Mouse (Mus musculus) spleen, adult 2 months (tissue): ENCODE measurements at regions not wholly inside any gene's neighbourhood (a gene's known extent, or its start where the extent isn't known, plus 50 kb on each side); places are given as distances from the start of the nearest gene placed in this dataset.

Experiments
- CTCF ChIP-seq: fragments of 200-500 bp; IDR thresholded peaks from 2 replicates; pipeline ENCODE4 v1.5.1; 2011; ENCODE audit warnings: mild to moderate bottlenecking, inconsistent platforms; ENCODE audit not compliant: insufficient read depth, insufficient read length, insufficient replicate concordance; ENCODE audit errors: extremely low read depth
- POLR2A ChIP-seq: fragments of 200-500 bp; IDR thresholded peaks from 2 replicates; pipeline ENCODE4 v1.6.1; 2011; ENCODE audit warnings: low read depth, low read length, inconsistent platforms

GRCm38 (mm10) chr3:144286100-144286499, 81.1 kb upstream of the Lmo4 start:
- no peak for TF ChIP-seq POLR2A
- TF ChIP-seq CTCF: no peak
